Mouse (Mus musculus) c-Kit-positive CD71-positive TER-119-positive erythroid progenitor cells, embryonic 14.5 days (primary cell): ENCODE measurements around the gene Eif2s3x.

Experiments used
- DNase-seq: peaks from one replicate; pipeline ENCODE4 v3.0.0-alpha.2; 2013; ENCODE audit warnings: low spot score

Eif2s3x gene

GRCm38 (mm10) chrX:94212597-94213321 lies at the start of gene Eif2s3x:
TSS of gene Eif2s3x (minus strand) at chrX:94212862.
- DNase-seq = peak; percentile 85

DNA sequence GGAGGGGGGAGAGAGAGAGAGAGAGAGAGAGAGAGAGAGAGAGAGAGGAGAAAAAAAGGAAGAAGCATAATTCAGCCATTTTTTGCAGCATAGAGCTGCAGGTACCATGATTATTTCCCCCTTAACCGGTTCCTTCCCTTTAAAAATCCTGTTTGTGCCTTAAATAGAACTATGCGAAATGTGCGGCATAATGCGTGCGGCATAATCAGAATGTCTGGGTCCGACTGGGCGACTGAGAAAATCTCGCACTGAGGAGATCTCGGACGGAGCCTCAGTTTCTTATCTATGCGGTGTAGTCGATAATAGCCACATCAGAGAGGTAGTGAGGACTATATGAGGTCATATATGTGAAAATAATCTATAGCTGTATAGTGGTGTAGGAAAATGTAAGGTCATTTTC lies 22.9 kb upstream of the Eif2s3x start:
- no peak for DNase-seq

- no peak for DNase-seq
These were observed 22.5 kb upstream of the Eif2s3x start for GRCm38 (mm10) chrX:94235190-94235555.

GRCm38 (mm10) chrX:94234532-94235189 lies 22.0 kb upstream of the Eif2s3x start, which contains the start of gene Klhl15:
TSS of gene Klhl15 (plus strand) at chrX:94234599.
- peak; percentile 75 for DNase-seq

DNA sequence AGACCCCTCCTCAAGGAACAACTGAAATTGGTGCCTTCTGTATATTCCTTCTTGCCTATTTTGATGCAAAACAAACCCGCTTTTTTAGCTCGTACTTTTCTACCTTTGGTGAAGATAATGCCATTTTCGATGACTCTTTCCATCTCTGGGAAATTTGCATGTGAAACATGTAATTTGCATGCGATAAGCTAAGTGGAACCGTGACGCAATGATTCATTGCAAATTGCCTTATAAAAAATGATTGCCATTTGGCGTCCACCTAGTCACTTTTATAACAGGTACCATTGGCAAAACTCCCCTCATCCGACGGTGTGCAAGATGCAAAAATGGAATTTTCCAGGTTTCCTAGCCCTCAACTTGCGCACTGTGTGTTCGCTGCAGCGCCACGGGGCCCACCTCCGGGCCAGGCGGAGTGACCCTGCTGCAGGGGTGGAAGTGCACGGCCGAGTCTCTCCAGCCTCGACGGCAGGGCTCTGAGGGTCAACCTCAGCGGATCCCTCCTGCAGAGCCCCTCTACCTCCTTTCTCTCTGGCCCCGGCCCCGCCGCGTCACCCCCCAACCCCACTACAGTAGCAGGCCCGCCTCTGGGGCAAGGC lies 21.4 kb upstream of the Eif2s3x start:
- DNase-seq = peak; percentile 49

DNA sequence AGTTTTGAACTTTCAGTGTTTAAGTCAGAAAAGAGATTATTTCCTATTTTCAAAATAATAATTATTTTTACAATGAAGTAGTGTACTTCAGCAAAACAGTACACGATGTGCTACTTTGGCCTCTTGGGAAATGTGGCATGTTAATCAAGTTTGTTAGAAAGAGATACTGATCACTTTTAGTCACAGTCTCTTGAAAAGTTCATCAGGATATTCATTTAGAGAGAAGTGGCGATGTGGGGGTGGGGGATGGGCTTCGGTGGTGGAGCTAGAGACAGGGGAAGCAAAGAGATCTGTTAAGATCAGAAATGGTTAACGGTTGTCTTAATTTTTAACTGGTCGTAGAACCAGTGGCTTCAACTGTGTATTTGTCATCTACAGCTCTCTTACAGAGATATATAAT lies 20.8 kb upstream of the Eif2s3x start:
- no peak for DNase-seq

- no peak for DNase-seq
These were observed 722 bp upstream of the Eif2s3x start for GRCm38 (mm10) chrX:94213384-94213783.

DNA sequence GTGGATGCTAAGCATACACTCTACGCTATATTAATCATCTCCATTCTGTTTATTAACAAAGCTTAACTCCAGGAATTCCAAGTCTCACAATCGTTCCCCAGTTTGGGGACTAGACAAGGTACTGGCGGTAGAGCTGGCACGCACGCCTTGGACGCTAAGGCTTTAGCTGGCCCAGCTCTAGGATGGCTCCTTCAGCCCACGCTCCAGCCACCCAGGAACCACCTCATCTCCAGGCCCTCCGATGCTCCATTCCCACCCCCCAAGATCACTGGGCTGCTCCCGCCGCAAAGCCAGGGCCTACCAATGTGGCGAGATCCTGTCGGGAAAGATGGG lies 432 bp downstream of the Eif2s3x start:
- DNase-seq = no peak

- DNase-seq = peak; percentile 53
These were observed 14.9 kb downstream of the Eif2s3x start for GRCm38 (mm10) chrX:94197789-94198188.

DNA sequence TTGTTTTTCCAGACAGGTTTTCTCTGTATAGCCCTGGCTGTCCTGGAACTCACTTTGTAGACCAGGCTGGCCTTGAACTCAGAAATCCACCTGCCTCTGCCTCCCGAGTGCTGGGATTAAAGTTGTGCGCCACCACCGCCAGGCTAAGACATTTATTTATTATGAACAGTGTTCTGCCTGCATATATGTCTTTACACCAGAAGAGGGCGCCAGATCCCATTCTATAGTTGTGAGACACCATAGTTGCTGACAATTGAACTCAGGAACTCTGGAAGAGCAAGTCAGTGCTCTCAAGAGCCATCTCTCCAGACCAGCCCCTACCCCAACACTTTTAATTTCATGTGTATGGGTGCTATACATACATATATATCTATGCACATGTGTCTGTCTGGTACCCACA lies 18.8 kb downstream of the Eif2s3x start:
- peak; percentile 54 for DNase-seq

DNA sequence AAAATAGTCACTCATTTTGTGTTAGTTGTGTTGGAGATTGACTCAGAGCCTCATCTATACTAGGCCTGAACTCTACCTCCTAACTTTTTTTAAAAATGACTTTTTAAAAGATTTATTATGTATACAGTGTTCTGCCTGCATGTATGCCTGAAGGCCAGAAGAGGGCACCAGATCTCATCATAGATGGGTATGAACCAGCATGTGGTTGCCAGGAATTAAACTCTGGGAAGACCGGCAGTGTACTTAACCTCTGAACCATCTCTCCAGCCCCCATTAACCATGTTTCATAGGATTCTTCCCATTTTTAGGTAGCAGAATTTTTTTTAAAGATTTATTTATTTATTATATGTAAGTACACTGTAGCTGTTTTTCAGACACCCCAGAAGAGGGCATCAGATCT lies 27.5 kb downstream of the Eif2s3x start:
- no peak for DNase-seq

DNA sequence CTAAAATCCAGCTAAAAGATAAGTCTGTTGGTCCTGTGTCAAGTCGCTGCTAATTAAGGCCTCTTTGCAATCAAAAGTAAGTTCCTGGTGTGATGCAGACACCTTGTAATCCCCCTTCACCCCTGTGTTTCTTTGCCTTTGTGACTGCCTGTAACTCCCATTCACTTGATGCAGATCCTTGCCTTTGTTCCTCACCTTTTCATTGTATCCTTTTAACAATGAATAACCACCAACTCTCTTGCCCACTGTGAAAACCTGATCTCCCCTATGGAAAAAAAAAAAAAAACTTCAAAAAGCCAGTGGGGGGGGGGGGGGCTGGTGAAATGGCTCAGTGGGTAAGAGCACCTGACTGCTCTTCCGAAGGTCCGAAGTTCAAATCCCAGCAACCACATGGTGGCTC lies 28.8 kb downstream of the Eif2s3x start:
- no peak for DNase-seq

DNA sequence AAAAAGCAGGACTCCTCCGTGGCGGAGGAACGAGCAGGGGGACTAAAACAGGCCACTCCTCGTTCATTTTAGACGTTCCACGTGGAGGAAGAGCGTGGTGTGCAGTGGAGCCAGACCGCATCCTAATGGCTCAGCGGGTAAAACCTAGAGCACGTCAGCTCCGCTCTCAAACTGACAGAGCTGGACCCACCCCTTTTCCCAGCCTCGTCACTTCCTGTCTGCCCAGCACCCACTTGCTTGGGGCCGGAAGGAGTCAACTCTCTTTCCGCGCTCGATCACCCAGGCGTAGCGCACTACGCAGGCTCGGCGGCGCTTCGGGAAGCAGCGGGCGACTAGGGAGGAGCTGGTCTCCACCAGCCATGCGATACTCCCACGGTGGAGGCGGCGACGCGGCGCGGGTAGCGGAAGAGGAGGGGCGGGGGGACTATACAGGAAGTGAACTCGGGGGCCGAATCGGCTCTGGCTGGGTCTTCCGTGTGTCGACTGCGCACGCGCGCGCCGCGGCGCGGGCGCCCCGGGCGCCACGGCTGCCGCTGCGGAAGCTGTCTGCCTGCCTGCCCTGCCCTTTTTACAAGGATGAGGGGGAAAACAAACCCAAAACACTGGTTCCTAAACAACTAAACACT lies 34.8 kb downstream of the Eif2s3x start:
- peak; percentile 86 for DNase-seq

GRCm38 (mm10) chrX:94169348-94169747 lies 43.3 kb downstream of the Eif2s3x start:
- DNase-seq = no peak

- no peak for DNase-seq
These were observed 60.3 kb downstream of the Eif2s3x start for GRCm38 (mm10) chrX:94152251-94152830.

DNA sequence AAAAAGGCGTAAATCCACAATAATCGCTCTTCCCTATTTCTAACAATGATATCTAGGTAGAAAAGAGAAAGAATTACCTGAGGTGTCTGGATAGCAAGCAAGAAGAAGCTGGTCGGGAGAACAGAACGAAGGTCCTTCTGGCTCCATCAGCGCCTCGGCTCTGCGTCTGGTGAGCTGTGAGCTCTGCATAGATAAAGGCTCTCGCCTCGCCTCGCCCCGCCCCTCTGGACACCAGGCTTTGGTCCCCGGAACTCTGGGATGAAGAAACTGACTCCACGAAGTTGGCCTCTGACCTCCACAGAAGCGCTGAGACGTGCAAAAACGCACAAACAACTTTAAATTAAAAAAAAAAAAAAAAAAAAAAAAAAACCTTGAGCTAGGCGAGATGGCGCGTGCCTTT lies 62.2 kb downstream of the Eif2s3x start:
- DNase-seq = no peak

DNA sequence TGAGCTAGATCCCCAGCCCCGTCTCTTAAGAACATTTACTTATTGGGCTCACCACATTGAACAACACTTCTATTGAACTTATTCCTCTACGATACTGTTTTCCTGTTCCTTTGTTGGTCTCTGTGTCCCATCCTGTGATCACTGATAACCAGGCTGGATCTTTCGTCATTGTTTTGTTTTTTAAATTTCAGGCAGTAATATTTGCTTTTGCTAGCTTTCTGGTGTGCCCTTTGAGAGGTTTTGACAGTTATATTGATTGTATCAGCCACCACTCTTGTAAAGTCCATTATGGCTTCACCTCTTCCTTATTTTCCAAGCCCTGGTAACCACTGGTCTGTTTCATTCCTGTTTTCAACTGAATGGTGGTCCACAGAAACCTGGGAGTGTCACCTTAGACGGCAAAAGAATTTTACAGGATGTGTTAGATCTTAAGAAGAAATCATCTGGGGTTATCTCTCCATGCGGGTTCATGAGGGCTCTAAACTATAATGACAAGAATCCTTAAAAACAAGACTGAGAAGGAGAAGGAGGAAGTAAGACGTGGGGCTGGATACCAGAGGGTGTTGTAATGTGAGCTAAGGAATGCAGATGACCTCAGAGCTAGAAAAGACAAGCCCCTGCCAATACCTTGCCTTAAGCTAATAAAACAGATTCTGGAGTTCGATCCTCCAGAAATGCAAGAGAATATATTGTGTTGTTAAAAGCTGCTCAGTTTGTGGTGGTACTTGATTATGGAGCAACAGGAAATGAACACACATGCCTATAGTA lies 70.5 kb downstream of the Eif2s3x start:
- no peak for DNase-seq

DNA sequence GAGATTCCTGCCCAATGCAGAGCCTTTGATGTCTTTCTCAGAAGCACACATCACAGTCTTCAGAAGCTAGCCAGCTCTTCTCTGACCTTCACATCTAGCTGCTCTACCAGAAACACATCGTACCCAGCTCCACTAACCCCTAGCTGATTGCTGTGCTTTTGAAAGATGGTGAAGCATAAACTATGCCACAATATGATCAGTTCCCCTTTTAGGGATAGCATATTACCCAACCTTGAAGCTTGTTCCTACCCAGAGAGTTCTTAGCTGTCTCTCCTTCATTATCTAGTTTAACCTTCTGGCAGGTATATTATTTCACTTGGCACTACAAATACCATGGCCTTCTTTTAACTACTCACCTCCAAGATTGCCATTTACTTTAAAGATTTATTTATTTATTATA lies 72.6 kb downstream of the Eif2s3x start:
- no peak for DNase-seq
